Mouse (Mus musculus): ENCODE results near the gene Ryr2.

DNA sequence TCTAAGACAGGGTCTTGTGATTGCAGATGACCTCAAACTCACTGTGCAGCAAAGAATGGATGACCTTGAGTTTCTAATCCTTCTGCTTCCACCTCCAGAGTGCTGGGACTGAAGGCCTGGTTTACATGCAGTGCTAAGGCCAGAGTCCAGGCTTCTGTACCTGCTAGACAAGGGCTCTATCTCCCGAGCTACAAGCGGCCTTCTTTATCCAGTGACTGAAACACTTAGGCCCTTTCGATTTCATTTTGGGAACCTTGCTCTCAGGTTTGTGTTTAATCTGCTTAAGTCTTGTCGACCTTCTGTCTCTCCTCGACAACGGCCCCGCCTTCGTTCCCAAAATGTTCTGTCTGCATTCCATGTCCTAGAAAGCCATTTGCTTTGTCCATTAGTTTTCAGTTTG is 8.8 kb upstream of the Ryr2 start:
- no peak for TF ChIP-seq CTCF (IDR thresholded peaks at IDR 0.05; ENCODE audit: extremely low read depth, insufficient read depth, low read length)
- TF ChIP-seq POLR2A (IDR thresholded peaks at IDR 0.05; ENCODE audit: extremely low read depth, insufficient read depth, low read length), result no peak
